In the genomic region with DNA sequence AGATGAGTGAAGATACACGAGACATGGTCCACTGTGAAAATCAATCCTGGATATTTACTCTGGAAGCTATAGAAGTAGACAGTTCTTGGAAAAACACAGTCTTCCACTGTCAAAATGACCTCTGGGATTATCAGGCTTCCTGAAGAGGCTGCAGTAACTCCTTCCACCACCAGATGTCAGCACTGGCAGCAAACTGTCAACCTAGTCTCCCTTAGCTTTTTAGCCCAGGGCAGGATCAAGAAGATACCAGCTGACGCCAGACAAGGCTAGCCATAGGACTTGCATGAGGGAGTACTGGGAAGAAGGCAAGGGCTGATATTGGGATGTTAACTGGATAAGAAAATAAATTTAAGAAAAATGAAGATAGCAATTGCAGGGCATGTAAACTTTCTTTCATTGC, we compare ENCODE assay signal across 8 mouse cellular contexts. TPM values are rescaled to one million over a fixed set of nuclear protein-coding genes. Genes with fewer than 3 reads are reported as not detected.
DNase-seq lines count a peak whose midpoint lies in the region; ATAC-seq and TF ChIP-seq lines count a peak whose summit lies in the region.
"Had no signal": no experiment of that assay in that cellular context is flagged by ENCODE, and none has a peak within 500 bp of the region (broad histone marks: within the 10 kb centered on the region; RNA-seq: fewer than 3 reads in every experiment).

No protein-coding gene starts in this region.

- no peak overlapping the region for H3K4me3 ChIP-seq in kidney, postnatal 0 days (replicated peaks; ENCODE audit: low read depth, low read length)
- H3K4me3 ChIP-seq: neural tube, embryonic 13.5 days had no signal

- ATAC-seq in kidney, postnatal 0 days (replicated peaks; ENCODE audit: low FRiP score, low read depth): no peak

- no peak overlapping the region for H3K27ac ChIP-seq in kidney, postnatal 0 days
- H3K27ac ChIP-seq: neural tube, embryonic 13.5 days had no signal

- peak; percentile 90 for TF ChIP-seq CTCF in kidney, postnatal 0 days (IDR thresholded peaks at IDR 0.05; ENCODE audit: low read depth)

- H3K4me2 ChIP-seq in kidney, postnatal 0 days (ENCODE audit: low read length): no peak overlapping the region
- H3K4me2 ChIP-seq: neural tube, embryonic 13.5 days had no signal

- peak; percentile 11 to 29 for DNase-seq in CD8-positive naive resting alpha-beta T cell, adult 2 months (ENCODE audit: low read depth in 2 of 2, low spot score in 2 of 2)
- DNase-seq in MN1 (ENCODE audit: low spot score): peak; percentile 48
- peak; percentile 75 for DNase-seq in cerebellum, adult 9-11 months
- DNase-seq in frontal cortex, postnatal 25 days (ENCODE audit: low spot score in 2 of 2): peak; percentile 61 to 69
- DNase-seq in kidney, postnatal 0 days (ENCODE audit: low spot score): peak; percentile 67
- peak; percentile 43 for DNase-seq in lung, postnatal 10 days
- peak; percentile 37 for DNase-seq in ovary, postnatal 14 days (ENCODE audit: low spot score)

- H3K4me1 ChIP-seq in kidney, postnatal 0 days (replicated peaks; ENCODE audit: insufficient read depth, low read length): no peaks in the 10 kb centered on the region

- H3K36me3 ChIP-seq in kidney, postnatal 0 days (ENCODE audit: insufficient read depth, low read length): no peaks in the 10 kb centered on the region

- H3K27me3 ChIP-seq in kidney, postnatal 0 days (ENCODE audit: insufficient read depth, low read length): no peaks in the 10 kb centered on the region
- H3K27me3 ChIP-seq: neural tube, embryonic 13.5 days had no signal

- H3K9me3 ChIP-seq in kidney, postnatal 0 days (replicated peaks; ENCODE audit: low read length): no peaks in the 10 kb centered on the region
- H3K9me3 ChIP-seq: neural tube, embryonic 13.5 days had no signal

- H3K9ac ChIP-seq in kidney, postnatal 0 days (ENCODE audit: low read depth, low read length): no peak overlapping the region
- H3K9ac ChIP-seq: neural tube, embryonic 13.5 days had no signal

- 2% methylated on average over 2 of the region's 2 CpGs for WGBS in kidney, postnatal 0 days

RNA-seq across cellular contexts. Expression of gene Ackr1, which starts 6.0 kb away (rescaled TPM):
- polyA plus RNA-seq in kidney, postnatal 0 days (2015; fragmentation: Nextera tagmentation; extraction: Ambion mirVana): 0.13 and 0.15 TPM in 2 replicates

RNA-seq across cellular contexts. Expression of gene Aim2, which starts 11.1 kb away (rescaled TPM):
- polyA plus RNA-seq in kidney, postnatal 0 days (2015; fragmentation: Nextera tagmentation; extraction: Ambion mirVana): 2.9 and 3.5 TPM in 2 replicates

RNA-seq across cellular contexts. Expression of gene Cadm3, which starts 28.0 kb away (rescaled TPM):
- 0.28 and 0.41 TPM in 2 replicates for polyA plus RNA-seq in kidney, postnatal 0 days (2015; fragmentation: Nextera tagmentation; extraction: Ambion mirVana)

Comparison
In these comparisons a context has a peak if more than half of its experiments do, and no peak if none do; other contexts are left out.
1. DNase-seq: peak in every context shown above with its lines; median percentile 75 in cerebellum, adult 9-11 months; 67 in kidney, postnatal 0 days; 65 in frontal cortex, postnatal 25 days; 48 in MN1; 43 in lung, postnatal 10 days; 37 in ovary, postnatal 14 days; 20 in CD8-positive naive resting alpha-beta T cell, adult 2 months.